Mouse (Mus musculus) frontal cortex, adult 2 months (tissue): ENCODE measurements at regions not wholly inside any gene's neighbourhood (a gene's known extent, or its start where the extent isn't known, plus 50 kb on each side); places are given as distances from the start of the nearest gene placed in this dataset.

Experiments used
- DNase-seq, 2 experiments: peaks; one replicate each; pipeline ENCODE4 v3.0.0; 2022; ENCODE audit warnings: low spot score in 1 of 2; ENCODE audit errors: extremely low spot score in 1 of 2

GRCm38 (mm10) chr3:21843292-21843852 is 233.1 kb upstream of the Tbl1xr1 start:
- DNase-seq: no peak

DNA sequence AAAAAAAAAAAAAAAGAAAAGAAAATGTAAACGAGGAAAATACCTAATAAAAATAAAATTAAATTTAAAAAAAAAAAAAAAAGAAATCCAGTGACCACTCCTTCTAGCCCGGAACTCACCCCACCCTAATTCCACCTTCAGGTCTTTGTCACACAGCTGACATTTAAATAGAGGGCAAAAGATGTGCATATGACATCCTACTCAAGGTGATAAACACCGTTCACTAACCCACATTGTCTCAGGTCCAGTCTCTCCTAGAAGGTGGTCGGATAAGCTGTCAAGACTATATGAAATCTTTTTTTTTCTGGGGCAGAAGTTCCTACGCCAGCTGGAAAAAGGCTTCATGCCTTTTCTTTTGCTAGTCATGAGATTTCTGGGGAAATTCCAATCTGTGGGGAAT is 226.6 kb upstream of the Tbl1xr1 start:
- DNase-seq: no peak

- no peak for DNase-seq
These were observed 225.5 kb upstream of the Tbl1xr1 start for GRCm38 (mm10) chr3:21850977-21851376.

GRCm38 (mm10) chr3:21854340-21854739 is 222.1 kb upstream of the Tbl1xr1 start:
- DNase-seq: no peak

DNA sequence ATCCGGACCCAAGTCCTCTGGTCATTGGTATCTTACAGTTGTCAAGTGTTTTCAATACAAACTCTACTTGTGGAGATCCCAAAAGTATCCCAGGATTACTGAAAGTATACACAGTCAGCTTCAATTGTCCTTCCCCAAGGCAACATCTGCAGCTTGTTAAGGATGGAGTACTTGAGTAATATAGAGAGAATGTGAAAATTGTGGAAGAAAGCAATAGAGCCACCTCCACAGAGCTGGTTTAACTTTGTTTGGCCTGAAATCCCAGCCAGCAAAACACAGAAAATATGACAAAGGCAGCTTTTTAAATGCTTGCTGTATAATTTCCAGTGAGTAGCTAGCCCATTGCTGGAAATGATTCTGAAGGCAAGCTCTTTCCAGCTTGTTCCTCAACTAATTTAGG is 217.0 kb upstream of the Tbl1xr1 start:
- no peak for DNase-seq

GRCm38 (mm10) chr3:21860915-21861635 is 215.4 kb upstream of the Tbl1xr1 start:
- no peak for DNase-seq

DNA sequence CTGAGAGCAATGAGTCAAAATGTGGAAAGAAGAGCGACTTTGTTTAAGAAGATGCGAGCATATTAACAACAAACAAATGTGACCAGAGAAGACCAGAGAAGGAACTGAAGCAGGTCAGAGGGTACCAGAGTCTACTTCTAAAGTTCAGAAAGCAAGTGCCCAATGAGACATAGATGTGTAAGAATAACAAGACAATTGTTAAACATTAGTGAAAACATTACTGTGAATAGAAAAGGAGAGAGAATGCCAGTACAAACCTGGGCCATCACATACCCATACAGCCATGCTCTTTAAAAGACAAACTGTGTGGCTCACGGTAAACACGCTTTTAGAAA is 214.8 kb upstream of the Tbl1xr1 start:
- no peak for DNase-seq

DNA sequence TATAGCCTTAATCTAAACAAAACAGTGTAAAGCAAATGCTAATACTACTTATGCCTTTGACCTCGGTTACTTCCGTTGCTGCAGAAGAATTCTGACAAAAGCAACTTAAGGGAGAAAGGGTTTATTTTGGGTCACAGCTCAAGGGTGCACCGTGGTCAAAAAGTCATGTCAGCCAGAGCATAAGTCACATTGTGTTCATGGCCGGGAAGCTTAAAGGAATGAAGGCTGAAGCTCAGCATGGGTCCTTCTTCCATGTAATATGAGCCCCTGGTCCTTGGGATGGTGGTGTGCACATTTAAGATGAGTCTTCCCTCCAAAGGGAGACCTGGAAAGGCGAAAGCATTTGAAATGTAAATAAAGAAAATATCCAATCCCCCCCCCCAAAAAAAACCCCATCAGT is 212.1 kb upstream of the Tbl1xr1 start:
- no peak for DNase-seq

DNA sequence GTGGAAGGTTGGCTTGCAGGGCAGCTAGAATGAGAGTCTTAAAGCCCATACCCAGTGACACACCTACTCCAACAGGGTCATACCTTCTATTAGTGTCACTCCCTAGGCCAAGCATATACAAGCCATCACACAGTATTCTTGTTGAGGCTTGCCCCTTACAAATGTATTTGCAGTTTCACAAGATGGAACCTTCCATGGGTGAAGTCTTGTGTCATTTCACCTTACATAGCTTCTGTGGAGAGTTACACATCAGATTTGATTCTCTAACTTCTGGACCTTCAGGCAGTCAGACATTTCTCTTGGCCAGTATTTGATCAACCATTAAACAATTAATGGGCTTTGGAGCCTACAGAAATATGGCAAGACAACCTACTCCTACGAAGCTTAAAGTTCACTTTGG is 210.6 kb upstream of the Tbl1xr1 start:
- no peak for DNase-seq

DNA sequence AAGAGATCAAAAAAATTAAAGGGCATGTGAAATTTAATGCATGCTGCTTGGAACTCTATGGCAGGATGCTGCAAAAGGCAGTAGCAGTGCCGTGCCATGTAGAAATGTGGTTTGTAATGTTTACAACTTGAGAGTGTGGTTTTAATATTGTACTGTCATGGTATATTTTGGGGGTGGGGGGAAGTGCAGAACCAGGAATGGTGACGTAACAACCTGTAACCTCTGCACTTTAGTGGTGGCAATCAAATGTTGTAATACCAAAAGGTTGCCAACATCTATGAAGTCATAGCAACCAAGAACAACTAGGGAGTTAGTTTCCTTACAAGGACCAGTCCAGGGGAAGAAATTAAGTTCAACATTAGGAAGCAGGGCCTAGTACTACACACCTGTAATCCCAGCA is 198.1 kb upstream of the Tbl1xr1 start:
- no peak for DNase-seq

GRCm38 (mm10) chr3:21884216-21884615 is 192.2 kb upstream of the Tbl1xr1 start:
- DNase-seq: no peak

- no peak for DNase-seq
These were observed 187.7 kb upstream of the Tbl1xr1 start for GRCm38 (mm10) chr3:21888710-21889109.

- no peak for DNase-seq
These were observed 184.5 kb upstream of the Tbl1xr1 start for GRCm38 (mm10) chr3:21891819-21892480.

DNA sequence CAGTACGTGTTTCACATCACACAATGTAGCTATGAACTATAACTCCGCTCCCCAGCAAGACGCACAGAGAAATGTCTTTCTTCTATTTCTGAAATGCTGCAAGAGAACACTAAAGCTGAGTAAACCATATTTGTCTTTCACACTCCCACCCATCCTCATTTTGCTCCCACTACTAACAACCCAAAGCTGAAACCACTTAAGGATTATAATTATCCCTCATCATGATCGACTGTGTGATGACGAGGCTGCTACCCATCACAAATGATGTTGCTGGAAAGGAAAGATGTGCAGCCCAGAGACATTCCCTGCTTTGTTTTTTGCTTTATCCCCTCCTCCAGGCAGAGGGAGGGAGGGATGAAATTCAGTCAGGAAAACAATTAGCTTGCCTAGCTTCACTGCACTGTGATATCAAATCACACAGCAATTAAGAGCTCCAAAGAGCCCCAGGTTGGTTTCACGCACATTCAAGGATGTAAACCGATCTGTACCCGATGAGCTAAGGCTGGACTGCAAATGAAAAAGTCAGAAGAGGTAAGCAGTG is 183.5 kb upstream of the Tbl1xr1 start:
- peak; percentile 66 to 73 for DNase-seq

- no peak for DNase-seq
These were observed 180.9 kb upstream of the Tbl1xr1 start for GRCm38 (mm10) chr3:21895551-21895950.

GRCm38 (mm10) chr3:21898241-21898640 is 178.2 kb upstream of the Tbl1xr1 start:
- peak in 1 of 2 experiments; percentile 26 for DNase-seq

GRCm38 (mm10) chr3:21905384-21906073 is 170.9 kb upstream of the Tbl1xr1 start:
- no peak for DNase-seq

- no peak for DNase-seq
These were observed 167.6 kb upstream of the Tbl1xr1 start for GRCm38 (mm10) chr3:21908828-21909227.

DNA sequence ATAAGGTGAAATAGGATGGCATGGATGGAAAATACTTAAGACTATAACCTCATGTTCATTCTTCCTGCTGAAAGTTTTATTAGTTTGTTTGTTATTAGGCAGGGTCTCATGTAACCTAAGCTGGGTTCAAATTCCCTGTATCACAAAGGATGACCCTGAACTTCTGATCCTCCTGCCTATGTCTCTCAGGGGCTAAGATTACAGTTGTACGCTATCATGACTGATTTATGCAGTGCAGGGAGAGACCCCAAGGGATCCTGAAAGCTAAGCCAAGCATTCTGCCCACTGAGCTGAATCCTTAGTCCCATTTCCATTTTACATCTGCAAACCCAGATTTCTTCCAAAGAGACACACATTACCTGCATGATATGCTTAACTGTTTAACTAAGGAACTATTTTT is 166.4 kb upstream of the Tbl1xr1 start:
- DNase-seq: no peak

- no peak for DNase-seq
These were observed 165.4 kb upstream of the Tbl1xr1 start for GRCm38 (mm10) chr3:21911071-21911470.

DNA sequence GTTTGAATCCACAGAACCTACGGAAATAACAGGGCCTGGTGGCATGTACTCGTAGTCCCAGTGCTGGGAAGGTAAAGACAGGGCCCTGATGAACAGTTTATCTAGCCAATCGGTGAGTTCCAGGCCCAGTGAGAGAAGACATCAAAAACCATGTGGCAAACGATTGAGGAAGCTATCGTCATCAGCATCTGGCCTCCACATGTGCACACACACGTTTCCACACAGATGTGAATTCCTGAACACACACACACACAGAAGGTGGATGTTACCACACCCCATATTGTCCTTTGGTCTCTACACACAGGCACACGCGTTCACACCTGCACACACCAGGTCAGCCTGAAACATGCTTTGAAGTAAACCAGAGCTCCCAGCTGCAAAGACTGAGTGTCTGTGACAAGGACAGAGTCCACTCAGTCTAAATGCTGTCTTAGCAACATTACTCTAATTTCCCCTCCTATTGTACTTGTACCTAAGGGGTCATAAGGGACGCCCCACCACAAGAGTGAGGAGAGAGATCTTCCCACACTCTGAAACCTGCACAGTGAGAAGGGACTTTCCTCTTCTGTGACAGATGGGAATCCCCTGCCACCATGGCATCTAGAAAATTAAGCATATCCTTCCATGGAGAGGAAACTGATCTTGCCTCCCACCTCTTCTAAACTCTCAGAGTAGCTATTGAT is 159.1 kb upstream of the Tbl1xr1 start:
- no peak for DNase-seq
